ENCODE assay signal across 21 mouse cellular contexts in genomic region chr6:88259621-88260020, GRCm38 (mm10). TPM values are rescaled to one million over a fixed set of nuclear protein-coding genes. Genes with fewer than 3 reads are reported as not detected.
"Had no signal": no experiment of that assay in that cellular context is flagged by ENCODE, and none has a peak within 500 bp of the region (broad histone marks: within the 10 kb centered on the region; RNA-seq: fewer than 3 reads in every experiment).

No protein-coding gene starts in this region.

- H3K27ac ChIP-seq: layer of hippocampus, adult 2 months; limb, embryonic 10.5 days; liver, embryonic 15.5 days; midbrain, embryonic 12.5 days; neural tube, embryonic 13.5 days had no signal

- H3K4me3 ChIP-seq: layer of hippocampus, adult 2 months; limb, embryonic 10.5 days; liver, embryonic 15.5 days; midbrain, embryonic 12.5 days; neural tube, embryonic 13.5 days had no signal

- DNase-seq: kidney, postnatal 10 days; kidney, postnatal 4 days; lung, adult 2 months; lung, postnatal 10 days; lung, postnatal 4 days; retina, postnatal 1 day; thymus, postnatal 36 days had no signal

- H3K9me3 ChIP-seq: limb, embryonic 10.5 days; liver, embryonic 15.5 days; midbrain, embryonic 12.5 days; neural tube, embryonic 13.5 days had no signal

- H3K36me3 ChIP-seq: neural tube, embryonic 13.5 days had no signal

- H3K27me3 ChIP-seq: liver, embryonic 15.5 days; midbrain, embryonic 12.5 days; neural tube, embryonic 13.5 days had no signal

RNA-seq across cellular contexts. Expression of gene Dnajb8, which starts 37.6 kb away (rescaled TPM):
- total RNA-seq: layer of hippocampus, adult 2 months; layer of hippocampus, postnatal 14 days; left cerebral cortex, adult 18-20 months; left cerebral cortex, postnatal 14 days; megakaryocyte-erythroid progenitor cell, adult 5-6 weeks had no signal
- polyA plus RNA-seq: limb, embryonic 10.5 days; limb, embryonic 14.5 days; liver, embryonic 11.5 days; liver, embryonic 15.5 days; lung, adult 2 months; midbrain, embryonic 12.5 days; midbrain, embryonic 16.5 days; neural tube, embryonic 13.5 days; stomach, embryonic 16.5 days; thymus, postnatal 0 days had no signal
